Mouse (Mus musculus): ENCODE measurements around the gene Plxna2.

DNA sequence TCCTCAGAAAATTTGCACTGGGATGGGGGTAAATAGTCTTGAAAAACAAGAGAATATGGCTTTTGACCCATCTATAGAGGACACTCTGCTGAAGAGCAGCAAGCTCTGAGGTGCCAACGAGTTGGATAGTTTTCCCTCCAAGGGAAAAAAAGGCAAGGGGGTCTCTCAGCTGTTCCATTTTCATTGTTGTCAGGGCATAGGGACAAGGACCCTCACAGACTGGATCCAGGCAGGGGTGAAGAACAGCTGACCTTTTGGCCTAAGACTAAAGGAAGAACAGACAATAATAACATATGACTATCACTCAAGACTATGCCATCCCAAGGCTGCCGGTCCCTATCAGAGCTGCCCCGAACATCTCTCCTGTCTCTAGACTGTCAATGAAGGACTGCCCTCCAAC, 4.2 kb downstream of the Plxna2 start:
- TF ChIP-seq POLR2A (IDR thresholded peaks at IDR 0.05; ENCODE audit: extremely low read depth, insufficient read depth, low read length): no peak
- no peak for TF ChIP-seq CTCF (IDR thresholded peaks at IDR 0.05; ENCODE audit: low read depth, low read length)
